Mouse (Mus musculus) gastrocnemius, postnatal 36 days (tissue): ENCODE measurements around the gene Xylt1. TPM values are rescaled to one million over a fixed set of nuclear protein-coding genes. Genes with fewer than 3 reads are reported as not detected.

Experiments
- DNase-seq, 2 experiments: peaks; one replicate each; pipeline ENCODE4 v3.0.0; 2022
- intact Hi-C: fragments of 180-260 bp; cut with DNase I; formaldehyde crosslinking; loops from one replicate; pipeline ENCODE4 v1.15.1; 2025
- total RNA-seq, 2 experiments: library from RNA; stranded (reverse); gene quantifications; 2 replicates each; pipeline ENCODE4 v1.2.3; 2021

The Xylt1 gene
- total RNA-seq, 2 experiments from 2014 or later = 5.0 to 5.5 TPM

- intact Hi-C loops = no loop called here
- no peak for DNase-seq
These were observed 160.9 kb downstream of the Xylt1 start for GRCm38 (mm10) chr7:117541681-117542080.

GRCm38 (mm10) chr7:117543041-117543440, 162.3 kb downstream of the Xylt1 start:
- intact Hi-C loops = no loop called here
- DNase-seq = no peak

GRCm38 (mm10) chr7:117544126-117544525, 163.3 kb downstream of the Xylt1 start:
- intact Hi-C loops = no loop called here
- no peak for DNase-seq

- no peak for DNase-seq
These were observed 167.5 kb downstream of the Xylt1 start for GRCm38 (mm10) chr7:117548301-117548700.

GRCm38 (mm10) chr7:117550916-117551549, 170.3 kb downstream of the Xylt1 start:
- DNase-seq = no peak
- intact Hi-C loops = no loop called here

More at GRCm38 (mm10) chr7:117548301-117548700, 167.5 kb downstream of the Xylt1 start:
- intact Hi-C loops = no loop called here

- intact Hi-C loops = loop anchor here (2.0 kb wide), 1 partner anchor 60 kb away; no protein-coding TSS in a partner anchor
- no peak for DNase-seq
These were observed 172.4 kb downstream of the Xylt1 start for GRCm38 (mm10) chr7:117553228-117553627.

GRCm38 (mm10) chr7:117555735-117556134, 175.0 kb downstream of the Xylt1 start:
- DNase-seq = no peak
- intact Hi-C loops = no loop called here

- no peak for DNase-seq
- intact Hi-C loops = no loop called here
These were observed 177.4 kb downstream of the Xylt1 start for GRCm38 (mm10) chr7:117558166-117558565.

GRCm38 (mm10) chr7:117559051-117559450, 178.3 kb downstream of the Xylt1 start:
- intact Hi-C loops = no loop called here
- DNase-seq = no peak

- intact Hi-C loops = no loop called here
- no peak for DNase-seq
These were observed 183.2 kb downstream of the Xylt1 start for GRCm38 (mm10) chr7:117563939-117564499.

- intact Hi-C loops = no loop called here
- no peak for DNase-seq
These were observed 183.8 kb downstream of the Xylt1 start for GRCm38 (mm10) chr7:117564627-117565026.

GRCm38 (mm10) chr7:117566115-117566514, 185.3 kb downstream of the Xylt1 start:
- intact Hi-C loops = no loop called here
- DNase-seq = no peak

- intact Hi-C loops = no loop called here
- no peak for DNase-seq
These were observed 186.1 kb downstream of the Xylt1 start for GRCm38 (mm10) chr7:117566833-117567232.

- no peak for DNase-seq
- intact Hi-C loops = no loop called here
These were observed 186.5 kb downstream of the Xylt1 start for GRCm38 (mm10) chr7:117567252-117567651.

GRCm38 (mm10) chr7:117567653-117568340, 187.0 kb downstream of the Xylt1 start:
- intact Hi-C loops = no loop called here
- no peak for DNase-seq

- intact Hi-C loops = loop anchor here (5.0 kb wide), 1 partner anchor 189 kb away; the partner anchor contains the start of gene Xylt1
- no peak for DNase-seq
These were observed 190.4 kb downstream of the Xylt1 start for GRCm38 (mm10) chr7:117571131-117571530.

- intact Hi-C loops = loop anchor here (5.0 kb wide), 1 partner anchor 189 kb away; the partner anchor contains the start of gene Xylt1
These were observed 190.9 kb downstream of the Xylt1 start for GRCm38 (mm10) chr7:117571713-117572112.

GRCm38 (mm10) chr7:117573170-117573569, 192.4 kb downstream of the Xylt1 start:
- intact Hi-C loops = loop anchor here (5.0 kb wide), 1 partner anchor 191 kb away; the partner anchor contains the start of gene Xylt1
- no peak for DNase-seq

More at GRCm38 (mm10) chr7:117571713-117572112, 190.9 kb downstream of the Xylt1 start:
- DNase-seq = no peak

GRCm38 (mm10) chr7:117575417-117575816, 194.6 kb downstream of the Xylt1 start:
- intact Hi-C loops = no loop called here
- no peak for DNase-seq

- intact Hi-C loops = no loop called here
- DNase-seq = no peak
These were observed 196.3 kb downstream of the Xylt1 start for GRCm38 (mm10) chr7:117577035-117577434.

- no peak for DNase-seq
- intact Hi-C loops = no loop called here
These were observed 204.4 kb downstream of the Xylt1 start for GRCm38 (mm10) chr7:117585164-117585563.
